Mouse (Mus musculus) gastrocnemius, adult 2 months (tissue): Measurements from ENCODE around the gene Aqp6. TPM values are rescaled to one million over a fixed set of nuclear protein-coding genes. Genes with fewer than 3 reads are reported as not detected.

Experiments
- DNase-seq: peaks from one replicate; pipeline ENCODE4 v3.0.0; 2022
- H3K27ac ChIP-seq: fragments of 200-600 bp; 2 replicates; pipeline ENCODE4 v1.8.1; 2022; ENCODE audit warnings: mild to moderate bottlenecking
- H3K4me3 ChIP-seq: fragments of 200-600 bp; 2 replicates; pipeline ENCODE4 v1.8.1; 2022; ENCODE audit warnings: mild to moderate bottlenecking, moderate library complexity
- CTCF ChIP-seq: fragments of 200-600 bp; IDR thresholded peaks from 2 replicates; pipeline ENCODE4 v1.8.1; 2022; ENCODE audit warnings: antibody characterized with exemption, mild to moderate bottlenecking, moderate library complexity
- intact Hi-C: fragments of 180-260 bp; cut with DNase I; formaldehyde crosslinking; loops from one replicate; pipeline ENCODE4 v1.15.1; 2025
- total RNA-seq, 2 experiments: library from RNA; stranded (reverse); gene quantifications; 2 replicates each; pipeline ENCODE4 v1.2.3; 2021

Aqp6 gene
- total RNA-seq, 2 experiments from 2014 or later: not detected

- Histone ChIP-seq H3K27ac (no peak overlapping the region), H3K4me3 (no peak overlapping the region)
- intact Hi-C loops: no loop called here
- DNase-seq: no peak
- no peak for TF ChIP-seq CTCF
Observed at GRCm38 (mm10) chr15:99603216-99603615, 2.0 kb downstream of the Aqp6 start.

- no peak for TF ChIP-seq CTCF
- no peak overlapping the region for H3K4me3 ChIP-seq
- intact Hi-C loops: no loop called here
- DNase-seq: no peak
- no peak overlapping the region for H3K27ac ChIP-seq
Observed at GRCm38 (mm10) chr15:99605595-99605994, 4.4 kb downstream of the Aqp6 start.

GRCm38 (mm10) chr15:99606515-99606914 is 5.3 kb downstream of the Aqp6 start:
- H3K4me3 ChIP-seq: no peak overlapping the region
- TF ChIP-seq CTCF: no peak
- intact Hi-C loops: no loop called here

GRCm38 (mm10) chr15:99607388-99608113 is 6.4 kb downstream of the Aqp6 start:
- DNase-seq: no peak
- Histone ChIP-seq H3K4me3 (no peak overlapping the region), H3K27ac (no peak overlapping the region)
- no peak for TF ChIP-seq CTCF
- intact Hi-C loops: no loop called here

More at GRCm38 (mm10) chr15:99606515-99606914, 5.3 kb downstream of the Aqp6 start:
- no peak for DNase-seq
- no peak overlapping the region for H3K27ac ChIP-seq

GRCm38 (mm10) chr15:99608382-99609125 is 7.4 kb downstream of the Aqp6 start:
- intact Hi-C loops: no loop called here

GRCm38 (mm10) chr15:99611563-99611962 is 10.4 kb downstream of the Aqp6 start:
- Histone ChIP-seq H3K4me3 (no peak overlapping the region), H3K27ac (no peak overlapping the region)
- intact Hi-C loops: no loop called here
- DNase-seq: no peak
- no peak for TF ChIP-seq CTCF

More at GRCm38 (mm10) chr15:99608382-99609125, 7.4 kb downstream of the Aqp6 start:
- Histone ChIP-seq H3K27ac (no peak overlapping the region), H3K4me3 (no peak overlapping the region)
- no peak for TF ChIP-seq CTCF
- DNase-seq: no peak

- no peak overlapping the region for H3K27ac ChIP-seq
- intact Hi-C loops: no loop called here
Observed at GRCm38 (mm10) chr15:99614273-99614672, 13.1 kb downstream of the Aqp6 start.

GRCm38 (mm10) chr15:99614753-99615152 is 13.6 kb downstream of the Aqp6 start:
- Histone ChIP-seq H3K27ac (no peak overlapping the region), H3K4me3 (peak overlapping the region; percentile 15; the same call in 1 of the 2 replicates)
- TF ChIP-seq CTCF: no peak
- intact Hi-C loops: no loop called here
- DNase-seq: peak; percentile 49

More at GRCm38 (mm10) chr15:99614273-99614672, 13.1 kb downstream of the Aqp6 start:
- DNase-seq: no peak
- H3K4me3 ChIP-seq: no peak overlapping the region
- TF ChIP-seq CTCF: no peak

- DNase-seq: no peak
- no peak overlapping the region for H3K27ac ChIP-seq
- no peak for TF ChIP-seq CTCF
- intact Hi-C loops: no loop called here
- no peak overlapping the region for H3K4me3 ChIP-seq
Observed at GRCm38 (mm10) chr15:99615246-99615645, 14.0 kb downstream of the Aqp6 start.

GRCm38 (mm10) chr15:99618595-99618994 is 17.4 kb downstream of the Aqp6 start:
- no peak for DNase-seq
- Histone ChIP-seq H3K27ac (no peak overlapping the region), H3K4me3 (no peak overlapping the region)
- no peak for TF ChIP-seq CTCF
- intact Hi-C loops: no loop called here

- no peak for TF ChIP-seq CTCF
- no peak overlapping the region for H3K4me3 ChIP-seq
- intact Hi-C loops: no loop called here
- no peak for DNase-seq
- H3K27ac ChIP-seq: no peak overlapping the region
Observed at GRCm38 (mm10) chr15:99619821-99620220, 18.6 kb downstream of the Aqp6 start.

- TF ChIP-seq CTCF: no peak
- no peak for DNase-seq
- Histone ChIP-seq H3K27ac (no peak overlapping the region), H3K4me3 (no peak overlapping the region)
- intact Hi-C loops: no loop called here
Observed at GRCm38 (mm10) chr15:99622063-99622462, 20.9 kb downstream of the Aqp6 start.

GRCm38 (mm10) chr15:99631618-99632017 is 30.4 kb downstream of the Aqp6 start:
- peak; percentile 36 for TF ChIP-seq CTCF

More at GRCm38 (mm10) chr15:99631618-99632017, 30.4 kb downstream of the Aqp6 start:
- DNase-seq: no peak
- Histone ChIP-seq H3K4me3 (no peak overlapping the region), H3K27ac (no peak overlapping the region)
- intact Hi-C loops: no loop called here
